Mouse (Mus musculus) adrenal gland, postnatal 36 days (tissue): ENCODE measurements around the gene Rasef. TPM values are rescaled to one million over a fixed set of nuclear protein-coding genes. Genes with fewer than 3 reads are reported as not detected.
"Not testable (repeated sequence)": the region's sequence is repeated elsewhere in the genome, so short reads cannot be mapped to it uniquely, and the experiment has no call there.

Experiments used
- DNase-seq, 2 experiments: peaks; one replicate each; pipeline ENCODE4 v3.0.0; 2021; ENCODE audit warnings: mixed read lengths in 1 of 2
- long read RNA-seq, 2 experiments: library from polyadenylated mRNA; stranded (forward); transcript quantifications; one replicate each; pipeline ENCODE4 v2.0.0; 2021; ENCODE audit warnings: borderline sequencing depth in 2 of 2
- total RNA-seq, 2 experiments: library from RNA; stranded (reverse); gene quantifications; 2 replicates each; pipeline ENCODE4 v1.2.3; 2021

The Rasef gene
- not detected for total RNA-seq
- long read RNA-seq, experiment 1, result 0 reads
- long read RNA-seq, experiment 2, result 0 reads

GRCm38 (mm10) chr4:73790260-73791185 lies at the start of gene Rasef:
TSS of gene Rasef (minus strand) at chr4:73790994.
- peak in 1 of 2 experiments; percentile 0 for DNase-seq

- no peak for DNase-seq
Measured at GRCm38 (mm10) chr4:73826587-73826986, 35.8 kb upstream of the Rasef start.

GRCm38 (mm10) chr4:73791186-73791540 lies 369 bp upstream of the Rasef start:
- no peak for DNase-seq

GRCm38 (mm10) chr4:73789534-73789933 lies 1.3 kb downstream of the Rasef start:
- DNase-seq, result no peak

GRCm38 (mm10) chr4:73788076-73788730 lies 2.6 kb downstream of the Rasef start:
- no peak for DNase-seq

- DNase-seq, result no peak
Measured at GRCm38 (mm10) chr4:73784147-73784546, 6.6 kb downstream of the Rasef start.

- DNase-seq, result no peak
Measured at GRCm38 (mm10) chr4:73781061-73781460, 9.7 kb downstream of the Rasef start.

- no peak for DNase-seq
Measured at GRCm38 (mm10) chr4:73775266-73775665, 15.5 kb downstream of the Rasef start.

GRCm38 (mm10) chr4:73773831-73774810 lies 16.7 kb downstream of the Rasef start:
- no peak for DNase-seq

- no peak for DNase-seq
Measured at GRCm38 (mm10) chr4:73772028-73772427, 18.8 kb downstream of the Rasef start.

- DNase-seq, result no peak
Measured at GRCm38 (mm10) chr4:73770592-73770991, 20.2 kb downstream of the Rasef start.

GRCm38 (mm10) chr4:73768156-73768555 lies 22.6 kb downstream of the Rasef start:
- no peak for DNase-seq

- no peak for DNase-seq
Measured at GRCm38 (mm10) chr4:73748219-73748618, 42.6 kb downstream of the Rasef start.

GRCm38 (mm10) chr4:73739439-73739838 lies 51.4 kb downstream of the Rasef start:
- DNase-seq, result no peak

- no peak for DNase-seq
Measured at GRCm38 (mm10) chr4:73719819-73720218, 71.0 kb downstream of the Rasef start.

GRCm38 (mm10) chr4:73718761-73719160 lies 72.0 kb downstream of the Rasef start:
- no peak for DNase-seq

GRCm38 (mm10) chr4:73683216-73683615 lies 107.6 kb downstream of the Rasef start, which contains the start of gene Gm428:
TSS of gene Gm428 (plus strand) at chr4:73683516.
- not testable (repeated sequence) for DNase-seq

GRCm38 (mm10) chr4:73668054-73668453 lies 122.7 kb downstream of the Rasef start, which contains the start of gene Gm11239:
TSS of gene Gm11239 (plus strand) at chr4:73668354.
- not testable (repeated sequence) for DNase-seq
